ENCODE assay signal across 33 mouse cellular contexts in genomic region chr5:38870485-38870884, GRCm38 (mm10). TPM values are rescaled to one million over a fixed set of nuclear protein-coding genes. Genes with fewer than 3 reads are reported as not detected.
DNase-seq lines count a peak whose midpoint lies in the region; ATAC-seq and TF ChIP-seq lines count a peak whose summit lies in the region.
"Had no signal": no experiment of that assay in that cellular context is flagged by ENCODE, and none has a peak within 500 bp of the region (broad histone marks: within the 10 kb centered on the region; RNA-seq: fewer than 3 reads in every experiment).

No protein-coding gene starts in this region.

- WGBS in cerebellum, adult 2 months, result 76% methylated on average over 12 of the region's 12 CpGs
- 63% methylated on average over 12 of the region's 12 CpGs for WGBS in embryonic facial prominence, embryonic 10.5 days
- 54% methylated on average over 12 of the region's 12 CpGs for WGBS in liver, embryonic 11.5 days

- H3K27me3 ChIP-seq in cerebellum, adult 2 months (ENCODE audit: control insufficient read depth, insufficient read depth, low read length), result no peaks in the 10 kb centered on the region
- H3K27me3 ChIP-seq in embryonic facial prominence, embryonic 10.5 days (replicated peaks; ENCODE audit: low read depth, poor library complexity, severe bottlenecking), result no peaks in the 10 kb centered on the region
- no peaks in the 10 kb centered on the region for H3K27me3 ChIP-seq in liver, embryonic 11.5 days (replicated peaks; ENCODE audit: control insufficient read depth, insufficient read depth, low read length)
- H3K27me3 ChIP-seq: CH12.LX; forebrain, embryonic 15.5 days; hindbrain, embryonic 13.5 days; liver, embryonic 13.5 days had no signal

- intact Hi-C loops in heart, postnatal 25 days (cut with DNase I), result no loop called here

- H3K27ac ChIP-seq in cerebellum, adult 2 months (ENCODE audit: insufficient read depth, low read length), result peak overlapping the region; percentile 51
- no peak overlapping the region for H3K27ac ChIP-seq in embryonic facial prominence, embryonic 10.5 days (replicated peaks)
- H3K27ac ChIP-seq in liver, embryonic 11.5 days (ENCODE audit: low read depth, low read length), result no peak overlapping the region
- H3K27ac ChIP-seq: forebrain, embryonic 15.5 days; hindbrain, embryonic 13.5 days; liver, embryonic 13.5 days; macrophage; stomach, postnatal 0 days had no signal

- peaks cover 19% of the 10 kb centered on the region for H3K4me1 ChIP-seq in cerebellum, adult 2 months (ENCODE audit: control insufficient read depth, insufficient read depth, low read length)
- H3K4me1 ChIP-seq in embryonic facial prominence, embryonic 10.5 days, result peaks cover 14% of the 10 kb centered on the region
- no peaks in the 10 kb centered on the region for H3K4me1 ChIP-seq in liver, embryonic 11.5 days (replicated peaks; ENCODE audit: control insufficient read depth, insufficient read depth, low read length)
- H3K4me1 ChIP-seq: forebrain, embryonic 15.5 days; hindbrain, embryonic 13.5 days; liver, embryonic 13.5 days had no signal

- no peak for TF ChIP-seq POLR2A in cerebellum, adult 2 months (IDR thresholded peaks at IDR 0.05; ENCODE audit: borderline replicate concordance, insufficient read depth, low read length)

- ATAC-seq in megakaryocyte progenitor cell, adult 5-6 weeks (replicated peaks; ENCODE audit: poor library complexity), result peak; percentile 83
- no peak for ATAC-seq in liver, embryonic 11.5 days (replicated peaks; ENCODE audit: low FRiP score)
- ATAC-seq: forebrain, embryonic 15.5 days; intestine, postnatal 0 days; midbrain, embryonic 16.5 days had no signal

- no peak overlapping the region for H3K4me3 ChIP-seq in cerebellum, adult 2 months (replicated peaks; ENCODE audit: insufficient read depth, low read depth, low read length)
- H3K4me3 ChIP-seq in embryonic facial prominence, embryonic 10.5 days, result no peak overlapping the region
- H3K4me3 ChIP-seq in liver, embryonic 11.5 days (ENCODE audit: low read depth, low read length), result no peak overlapping the region
- H3K4me3 ChIP-seq: erythroblast, embryonic 14.5 days; forebrain, embryonic 15.5 days; hindbrain, embryonic 13.5 days; liver, embryonic 13.5 days had no signal

- H3K9ac ChIP-seq in liver, embryonic 11.5 days (ENCODE audit: low read depth, low read length), result no peak overlapping the region
- H3K9ac ChIP-seq: forebrain, embryonic 15.5 days; hindbrain, embryonic 13.5 days; liver, embryonic 13.5 days had no signal

- DNase-seq in cerebellum, adult 2 months, result no peak
- DNase-seq in cerebellum, postnatal 36 days, result no peak
- peak; percentile 39 for DNase-seq in heart, adult 11 months
- no peak for DNase-seq in heart, postnatal 25 days (ENCODE audit: low spot score)
- peak; percentile 18 for DNase-seq in embryonic facial prominence, embryonic 10.5 days (ENCODE audit: low spot score)
- no peak for DNase-seq in kidney, postnatal 4 days
- DNase-seq in liver, embryonic 11.5 days (ENCODE audit: low spot score), result no peak
- DNase-seq: adrenal gland, postnatal 10 days; cerebellum, postnatal 10 days; heart, postnatal 14 days; kidney, adult 9 months; kidney, postnatal 10 days; layer of hippocampus, adult 9-11 months; liver, embryonic 13.5 days; lung, adult 2 months; spleen, adult 18-20 months; thymus, adult 2 months; thymus, postnatal 36 days had no signal

- TF ChIP-seq CTCF in cerebellum, adult 2 months (IDR thresholded peaks at IDR 0.05; ENCODE audit: borderline replicate concordance, insufficient read depth, low read depth, low read length), result no peak

- no peaks in the 10 kb centered on the region for H3K9me3 ChIP-seq in embryonic facial prominence, embryonic 10.5 days
- no peaks in the 10 kb centered on the region for H3K9me3 ChIP-seq in liver, embryonic 11.5 days (ENCODE audit: control insufficient read depth, low read length)
- H3K9me3 ChIP-seq: forebrain, embryonic 15.5 days; hindbrain, embryonic 13.5 days; liver, embryonic 13.5 days had no signal

- H3K4me2 ChIP-seq in liver, embryonic 11.5 days, result no peak overlapping the region
- H3K4me2 ChIP-seq: forebrain, embryonic 15.5 days; hindbrain, embryonic 13.5 days; liver, embryonic 13.5 days; midbrain, embryonic 11.5 days had no signal

- no peaks in the 10 kb centered on the region for H3K36me3 ChIP-seq in embryonic facial prominence, embryonic 10.5 days (replicated peaks)
- no peaks in the 10 kb centered on the region for H3K36me3 ChIP-seq in liver, embryonic 11.5 days (ENCODE audit: control insufficient read depth, insufficient read depth, low read length)
- H3K36me3 ChIP-seq: forebrain, embryonic 15.5 days; hindbrain, embryonic 13.5 days; liver, embryonic 13.5 days had no signal

RNA-seq across cellular contexts. Expression of gene Clnk, which starts 6.1 kb away (rescaled TPM):
- polyA plus RNA-seq in cerebellum, adult 2 months (2012; rRNA removed), result not detected in 2 replicates
- not detected for total RNA-seq in heart, postnatal 25 days (2021)
- polyA plus RNA-seq in embryonic facial prominence, embryonic 10.5 days (2016; fragmentation: Nextera tagmentation; extraction: Ambion mirVana), result 0.14 and 0.45 TPM in 2 replicates
- total RNA-seq in megakaryocyte progenitor cell, adult 5-6 weeks (2015), result 1.2 and 2.6 TPM in 2 replicates
- 2.4 TPM in 1 of 2 replicates, not detected in the other for total RNA-seq in megakaryocyte progenitor cell, adult 5-6 weeks (2017)
- polyA plus RNA-seq in liver, embryonic 11.5 days (2014; fragmentation: Nextera tagmentation; extraction: Ambion mirVana), result 0.10 TPM in 1 of 2 replicates, not detected in the other
- total RNA-seq: CH12.LX; gastrocnemius, adult 8-10 months; gastrocnemius, postnatal 4 days; heart, postnatal 14 days had no signal
- polyA plus RNA-seq: C2C12; erythroblast, embryonic 14.5 days; heart, embryonic 14.5 days; liver, embryonic 13.5 days; macrophage; neural tube, embryonic 11.5 days had no signal

Comparison
In these comparisons a context has a peak if more than half of its experiments do, and no peak if none do; other contexts are left out.
1. DNase-seq: peak in heart, adult 11 months (single experiment) and embryonic facial prominence, embryonic 10.5 days (single experiment); none in cerebellum, adult 2 months (0 of 2), cerebellum, postnatal 36 days (0 of 2), heart, postnatal 25 days (single experiment), kidney, postnatal 4 days (0 of 2) and liver, embryonic 11.5 days (single experiment).